Mouse (Mus musculus) cerebellum, adult 2 months (tissue): ENCODE data around the gene Usp13.

Experiments
- CTCF ChIP-seq: fragments of 200-500 bp; IDR thresholded peaks from 2 replicates; pipeline ENCODE4 v1.5.1; 2011; ENCODE audit warnings: low read depth, mild to moderate bottlenecking, control low read depth, low read length, moderate library complexity, borderline replicate concordance; ENCODE audit not compliant: insufficient read depth
- POLR2A ChIP-seq: fragments of 200-500 bp; IDR thresholded peaks from 2 replicates; pipeline ENCODE4 v1.6.1; 2011; ENCODE audit warnings: low read length, control low read depth, borderline replicate concordance; ENCODE audit not compliant: insufficient read depth

GRCm38 (mm10) chr3:32886386-32886785, 69.0 kb downstream of the Usp13 start:
- TF ChIP-seq POLR2A (no peak), CTCF (no peak)
